Mouse (Mus musculus): ENCODE measurements at regions not wholly inside any gene's neighbourhood (a gene's known extent, or its start where the extent isn't known, plus 50 kb on each side); places are given as distances from the start of the nearest gene placed in this dataset.

DNA sequence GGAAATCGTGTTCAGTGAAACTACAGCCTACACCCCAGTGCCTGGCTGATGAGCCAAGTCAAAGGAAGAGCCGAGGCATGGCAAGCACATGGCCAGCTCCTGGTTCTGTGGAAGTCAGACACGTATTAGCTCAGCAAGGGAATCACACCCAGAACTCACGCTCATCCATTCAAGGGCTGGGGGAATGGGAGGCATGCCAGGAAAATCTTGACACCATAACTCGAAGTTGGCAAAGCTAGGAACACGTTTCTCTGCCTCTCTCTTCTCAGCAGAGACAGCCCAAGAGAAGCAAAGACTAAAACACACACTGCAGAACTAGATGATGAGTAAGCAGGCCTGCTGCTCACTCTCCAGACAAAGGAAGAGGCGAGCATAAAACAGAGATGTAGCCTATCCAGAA lies 53.5 kb upstream of the Ypel5 start:
- Histone ChIP-seq H3K4me2 (no peak overlapping the region), H3K9me3 (replicated peaks) (no peaks in the 10 kb centered on the region), H3K9ac (no peak overlapping the region), H3K27me3 (no peaks in the 10 kb centered on the region), H3K36me3 (no peaks in the 10 kb centered on the region), H3K4me3 (replicated peaks) (no peak overlapping the region), H3K4me1 (replicated peaks) (no peaks in the 10 kb centered on the region), H3K27ac (no peak overlapping the region)
- no peak for ATAC-seq (ENCODE audit: low read depth)
- no peak for DNase-seq
- WGBS (ENCODE audit: insufficient replicate concordance): 51% methylated on average over 7 of the region's 7 CpGs

- Histone ChIP-seq H3K9me3 (replicated peaks) (no peaks in the 10 kb centered on the region), H3K4me2 (no peak overlapping the region), H3K27ac (no peak overlapping the region), H3K36me3 (no peaks in the 10 kb centered on the region), H3K4me1 (replicated peaks) (no peaks in the 10 kb centered on the region), H3K9ac (no peak overlapping the region), H3K27me3 (no peaks in the 10 kb centered on the region), H3K4me3 (replicated peaks) (no peak overlapping the region)
- DNase-seq (no peak), ATAC-seq (ENCODE audit: low read depth) (no peak)
- WGBS (ENCODE audit: insufficient replicate concordance): 12% methylated on average over 6 of the region's 6 CpGs
These were observed 54.5 kb upstream of the Ypel5 start for GRCm38 (mm10) chr17:72781786-72782185.

- Histone ChIP-seq H3K36me3 (no peaks in the 10 kb centered on the region), H3K4me3 (replicated peaks) (no peak overlapping the region), H3K4me2 (no peak overlapping the region), H3K27me3 (no peaks in the 10 kb centered on the region), H3K27ac (no peak overlapping the region), H3K9me3 (replicated peaks) (no peaks in the 10 kb centered on the region), H3K9ac (no peak overlapping the region), H3K4me1 (replicated peaks) (no peaks in the 10 kb centered on the region)
- no peak for DNase-seq
- ATAC-seq (ENCODE audit: low read depth): no peak
- 35% methylated on average over 4 of the region's 4 CpGs for WGBS (ENCODE audit: insufficient replicate concordance)
These were observed 68.0 kb upstream of the Ypel5 start for GRCm38 (mm10) chr17:72768266-72768665.

GRCm38 (mm10) chr17:72760937-72761336 lies 75.3 kb upstream of the Ypel5 start:
- Histone ChIP-seq H3K36me3 (no peaks in the 10 kb centered on the region), H3K27ac (no peak overlapping the region), H3K4me2 (no peak overlapping the region), H3K4me3 (replicated peaks) (no peak overlapping the region), H3K9ac (no peak overlapping the region), H3K4me1 (replicated peaks) (no peaks in the 10 kb centered on the region), H3K27me3 (no peaks in the 10 kb centered on the region), H3K9me3 (replicated peaks) (no peaks in the 10 kb centered on the region)
- WGBS (ENCODE audit: insufficient replicate concordance): 68% methylated on average over 3 of the region's 3 CpGs
- DNase-seq (no peak), ATAC-seq (ENCODE audit: low read depth) (no peak)

DNA sequence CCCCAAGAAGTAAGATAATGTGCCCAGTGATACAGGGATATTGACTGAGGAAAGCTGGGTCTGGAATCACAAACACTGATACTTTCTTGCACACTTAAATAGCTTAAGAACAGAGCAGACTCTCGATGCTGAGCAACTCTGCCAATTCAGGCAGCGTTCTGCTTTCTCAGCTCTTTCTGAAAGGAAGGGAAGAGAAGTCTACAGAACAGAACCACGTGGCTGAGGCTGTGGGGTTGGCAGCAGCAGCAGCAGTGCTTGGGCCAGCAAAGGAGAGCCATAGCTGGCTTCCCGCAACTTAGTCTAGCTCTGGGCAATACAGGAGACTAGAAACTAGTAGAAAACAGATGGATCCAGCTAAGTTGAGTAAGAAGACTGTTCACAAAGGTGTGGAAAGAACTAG lies 89.8 kb upstream of the Ypel5 start:
- DNase-seq (no peak), ATAC-seq (ENCODE audit: low read depth) (no peak)
- Histone ChIP-seq H3K36me3 (no peaks in the 10 kb centered on the region), H3K4me1 (replicated peaks) (no peaks in the 10 kb centered on the region), H3K27ac (no peak overlapping the region), H3K4me2 (no peak overlapping the region), H3K9me3 (replicated peaks) (0 out of 2 replicates have a peak, but pooled peaks cover 5% of the 10 kb centered on the region), H3K9ac (no peak overlapping the region), H3K27me3 (no peaks in the 10 kb centered on the region), H3K4me3 (replicated peaks) (no peak overlapping the region)
- WGBS (ENCODE audit: insufficient replicate concordance): 55% methylated on average over 4 of the region's 4 CpGs

DNA sequence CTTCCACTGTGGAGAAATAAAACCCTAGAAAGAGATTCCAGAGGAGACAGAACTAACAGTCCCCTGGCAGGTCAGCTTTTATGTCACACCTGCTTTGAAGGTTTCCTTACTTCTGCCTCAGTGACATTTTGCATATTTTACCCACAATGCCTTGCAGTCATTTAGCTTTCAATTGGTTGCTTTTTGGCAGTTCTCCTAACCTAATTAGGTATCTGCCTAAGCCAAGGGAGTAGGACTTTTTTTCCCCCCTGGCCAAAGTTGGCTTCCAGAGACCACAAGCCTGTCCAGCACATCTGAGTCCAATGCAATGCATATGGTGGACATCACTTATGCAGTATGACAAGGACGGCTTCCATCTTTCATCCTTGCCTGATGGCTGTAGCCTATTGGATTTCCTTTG lies 103.2 kb upstream of the Ypel5 start:
- H3K9me3 ChIP-seq (replicated peaks): no peaks in the 10 kb centered on the region
- H3K9ac ChIP-seq: no peak overlapping the region
- no peak for ATAC-seq (ENCODE audit: low read depth)
- no peak overlapping the region for H3K4me3 ChIP-seq (replicated peaks)
- no peak for DNase-seq
- H3K27me3 ChIP-seq: no peaks in the 10 kb centered on the region
- no peak overlapping the region for H3K4me2 ChIP-seq
- WGBS (ENCODE audit: insufficient replicate concordance): 61% methylated on average over 1 of the region's 1 CpGs
- H3K36me3 ChIP-seq: no peaks in the 10 kb centered on the region
- no peak overlapping the region for H3K27ac ChIP-seq
- H3K4me1 ChIP-seq (replicated peaks): no peaks in the 10 kb centered on the region

- H3K9ac ChIP-seq: no peak overlapping the region
- DNase-seq (no peak), ATAC-seq (ENCODE audit: low read depth) (no peak)
- no peaks in the 10 kb centered on the region for H3K9me3 ChIP-seq (replicated peaks)
- H3K27me3 ChIP-seq: no peaks in the 10 kb centered on the region
- no peaks in the 10 kb centered on the region for H3K4me1 ChIP-seq (replicated peaks)
- no peak overlapping the region for H3K4me3 ChIP-seq (replicated peaks)
- no peak overlapping the region for H3K27ac ChIP-seq
- 68% methylated on average over 6 of the region's 6 CpGs for WGBS (ENCODE audit: insufficient replicate concordance)
- H3K36me3 ChIP-seq: no peaks in the 10 kb centered on the region
- no peak overlapping the region for H3K4me2 ChIP-seq
These were observed 104.6 kb upstream of the Ypel5 start for GRCm38 (mm10) chr17:72731691-72732090.

DNA sequence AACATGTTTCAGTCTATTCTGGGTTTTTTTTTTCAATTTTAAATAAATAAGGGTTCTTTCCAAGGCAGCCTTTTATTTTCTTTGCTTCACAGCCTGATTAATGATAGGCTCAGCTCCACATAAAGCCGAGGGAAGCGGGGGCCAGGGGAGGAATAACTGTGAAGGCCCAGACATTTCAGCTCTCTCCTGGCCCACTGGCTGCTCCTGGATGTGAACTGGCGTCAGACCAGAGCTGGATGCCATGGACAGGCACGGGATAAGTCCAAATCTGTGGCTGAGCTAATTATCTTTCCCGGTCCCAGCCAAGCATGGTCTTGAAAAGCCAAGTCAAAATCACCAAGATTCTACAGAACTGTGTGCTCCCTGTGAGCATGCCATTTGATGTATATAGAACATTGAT lies 105.1 kb upstream of the Ypel5 start:
- Histone ChIP-seq H3K4me3 (replicated peaks) (no peak overlapping the region), H3K4me2 (no peak overlapping the region), H3K36me3 (no peaks in the 10 kb centered on the region), H3K4me1 (replicated peaks) (no peaks in the 10 kb centered on the region), H3K27ac (no peak overlapping the region), H3K27me3 (no peaks in the 10 kb centered on the region), H3K9ac (no peak overlapping the region), H3K9me3 (replicated peaks) (no peaks in the 10 kb centered on the region)
- DNase-seq (no peak), ATAC-seq (ENCODE audit: low read depth) (no peak)
- WGBS (ENCODE audit: insufficient replicate concordance): 55% methylated on average over 5 of the region's 5 CpGs

DNA sequence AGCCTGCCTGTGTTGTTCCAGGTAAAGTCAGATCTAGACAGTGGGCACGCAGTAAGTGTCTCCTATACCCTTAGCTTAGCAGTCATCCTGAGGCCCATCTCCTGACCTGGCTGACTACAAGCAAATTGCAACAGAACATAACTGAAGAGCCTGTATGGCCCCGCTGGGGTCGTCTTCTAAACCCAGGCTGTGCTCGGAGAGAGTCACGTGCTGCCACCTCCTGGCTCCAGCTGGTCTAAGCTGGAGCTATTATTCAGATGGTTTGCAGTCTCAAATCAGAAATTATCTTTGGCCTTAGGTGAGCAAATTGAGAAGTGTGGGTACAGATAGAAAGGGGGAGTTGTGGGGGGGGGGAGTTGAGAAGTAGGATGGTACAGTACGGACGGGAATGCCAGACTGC lies 115.5 kb upstream of the Ypel5 start:
- no peak overlapping the region for H3K4me3 ChIP-seq (replicated peaks)
- peaks cover 4% of the 10 kb centered on the region; the same call in 1 of the 2 replicates for H3K9me3 ChIP-seq (replicated peaks)
- H3K9ac ChIP-seq: no peak overlapping the region
- H3K27ac ChIP-seq: no peak overlapping the region
- H3K4me2 ChIP-seq: no peak overlapping the region
- H3K36me3 ChIP-seq: no peaks in the 10 kb centered on the region
- no peaks in the 10 kb centered on the region for H3K4me1 ChIP-seq (replicated peaks)
- no peak for DNase-seq
- ATAC-seq (ENCODE audit: low read depth): no peak
- WGBS (ENCODE audit: insufficient replicate concordance): 61% methylated on average over 7 of the region's 7 CpGs
- H3K27me3 ChIP-seq: no peaks in the 10 kb centered on the region

DNA sequence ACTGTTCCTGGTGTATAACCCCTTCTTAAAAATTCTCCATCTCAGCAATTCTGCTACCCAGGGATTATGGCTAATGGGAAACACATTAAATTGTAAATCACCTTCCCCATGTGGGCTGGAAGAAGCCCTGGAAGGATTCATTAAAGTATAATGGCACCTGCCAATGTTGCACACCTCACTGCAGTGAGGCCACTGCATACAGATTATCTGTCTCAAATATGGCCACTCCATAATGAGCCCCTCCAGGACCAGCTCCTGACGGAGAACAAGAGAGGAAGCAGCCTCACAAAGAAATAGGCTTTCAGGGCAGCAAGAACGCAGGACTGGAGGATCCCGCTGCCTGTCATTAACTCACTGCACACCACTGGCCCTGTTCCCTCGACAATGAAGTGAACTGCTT lies 115.2 kb upstream of the Alk start:
- Histone ChIP-seq H3K36me3 (no peaks in the 10 kb centered on the region), H3K27me3 (no peaks in the 10 kb centered on the region), H3K4me3 (replicated peaks) (no peak overlapping the region), H3K9me3 (replicated peaks) (peaks cover 4% of the 10 kb centered on the region; the same call in 1 of the 2 replicates), H3K4me2 (no peak overlapping the region), H3K27ac (no peak overlapping the region), H3K9ac (no peak overlapping the region), H3K4me1 (replicated peaks) (no peaks in the 10 kb centered on the region)
- ATAC-seq (ENCODE audit: low read depth) (no peak), DNase-seq (no peak)
- 65% methylated on average over 4 of the region's 4 CpGs for WGBS (ENCODE audit: insufficient replicate concordance)

DNA sequence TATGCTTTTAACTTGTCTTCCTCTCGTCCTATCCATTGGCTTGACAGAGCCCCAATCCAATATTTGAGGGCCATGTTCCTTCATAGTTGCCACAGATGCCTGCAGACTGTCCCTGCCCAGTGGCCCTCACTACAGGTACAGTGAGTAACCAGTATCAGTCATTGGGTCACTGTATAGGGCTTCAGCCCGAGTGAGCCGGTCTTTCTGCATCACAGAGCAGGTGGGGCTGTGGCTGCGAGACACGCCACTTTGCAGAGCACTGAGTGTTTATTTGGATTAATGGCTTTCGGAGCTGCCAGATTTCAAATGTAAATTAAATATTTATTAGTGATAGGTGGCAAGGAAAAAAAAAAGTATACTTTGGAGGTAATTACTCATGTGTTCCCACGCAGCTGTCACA lies 87.2 kb upstream of the Alk start:
- Histone ChIP-seq H3K9ac (no peak overlapping the region), H3K36me3 (no peaks in the 10 kb centered on the region), H3K4me1 (replicated peaks) (no peaks in the 10 kb centered on the region), H3K4me2 (no peak overlapping the region), H3K27me3 (no peaks in the 10 kb centered on the region), H3K9me3 (replicated peaks) (no peaks in the 10 kb centered on the region), H3K4me3 (replicated peaks) (no peak overlapping the region), H3K27ac (no peak overlapping the region)
- ATAC-seq (ENCODE audit: low read depth) (no peak), DNase-seq (no peak)
- 69% methylated on average over 7 of the region's 7 CpGs for WGBS (ENCODE audit: insufficient replicate concordance)

DNA sequence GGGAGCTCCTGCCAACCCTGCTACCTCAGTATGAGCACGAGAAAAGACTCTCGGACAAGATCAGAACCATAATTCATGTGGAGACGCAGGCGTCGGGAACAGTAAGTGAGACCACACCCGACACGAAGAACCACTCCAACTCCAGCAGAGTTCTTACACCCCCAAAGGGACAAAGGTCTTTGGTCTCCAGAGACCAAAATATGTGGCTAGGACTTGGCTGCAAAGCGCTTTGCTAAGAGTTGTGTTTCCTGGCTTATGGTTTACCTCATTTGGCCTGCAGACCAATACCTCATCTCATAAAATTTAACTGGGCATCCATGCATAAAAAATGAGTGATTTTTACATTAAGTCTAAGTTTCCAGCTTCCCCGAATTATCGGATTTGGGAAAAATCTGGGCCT lies 85.2 kb upstream of the Alk start:
- 84% methylated on average over 10 of the region's 10 CpGs for WGBS (ENCODE audit: insufficient replicate concordance)
- no peak for DNase-seq
- no peak overlapping the region for H3K4me2 ChIP-seq

More for the DNA sequence above, 85.2 kb upstream of the Alk start:
- Histone ChIP-seq H3K9me3 (replicated peaks) (no peaks in the 10 kb centered on the region), H3K27me3 (no peaks in the 10 kb centered on the region), H3K9ac (no peak overlapping the region), H3K36me3 (no peaks in the 10 kb centered on the region), H3K4me3 (replicated peaks) (no peak overlapping the region), H3K4me1 (replicated peaks) (no peaks in the 10 kb centered on the region), H3K27ac (no peak overlapping the region)
- no peak for ATAC-seq (ENCODE audit: low read depth)
